Mouse (Mus musculus): ENCODE data around the gene Klk1b24.

GRCm38 (mm10) chr7:44208307-44208706 is 20.3 kb downstream of the Klk1b24 start:
- no peak for TF ChIP-seq POLR2A (IDR thresholded peaks at IDR 0.05; ENCODE audit: borderline replicate concordance, low read depth, low read length)
- TF ChIP-seq CTCF (IDR thresholded peaks at IDR 0.05; ENCODE audit: low read depth, low read length) = no peak

Data from bone marrow macrophage, adult 2 months (primary cell).